ENCODE assay signal across 15 mouse cellular contexts in genomic region chr16:21865983-21866575, GRCm38 (mm10).
DNase-seq lines count a peak whose midpoint lies in the region; ATAC-seq and TF ChIP-seq lines count a peak whose summit lies in the region.
"Had no signal": no experiment of that assay in that cellular context is flagged by ENCODE, and none has a peak within 500 bp of the region (broad histone marks: within the 10 kb centered on the region; RNA-seq: fewer than 3 reads in every experiment).

No protein-coding gene starts in this region.

- TF ChIP-seq CTCF in intestine, postnatal 0 days (IDR thresholded peaks at IDR 0.05; ENCODE audit: low read depth), result no peak

- peak overlapping the region; percentile 12; the same call in 1 of the 2 replicates for H3K27ac ChIP-seq in forebrain, embryonic 15.5 days (replicated peaks)
- peak overlapping the region; percentile 77 for H3K27ac ChIP-seq in intestine, postnatal 0 days (ENCODE audit: low read depth, low read length)
- H3K27ac ChIP-seq in midbrain, embryonic 14.5 days (replicated peaks; ENCODE audit: low read depth, low read length), result peak overlapping the region; percentile 70
- H3K27ac ChIP-seq in heart, embryonic 12.5 days (ENCODE audit: poor library complexity, severe bottlenecking), result no peak overlapping the region
- H3K27ac ChIP-seq: embryonic facial prominence, embryonic 13.5 days; gastrocnemius, adult 2 months; heart, embryonic 13.5 days; liver, embryonic 12.5 days had no signal

- peaks cover 9% of the 10 kb centered on the region for H3K4me1 ChIP-seq in forebrain, embryonic 15.5 days
- H3K4me1 ChIP-seq in intestine, postnatal 0 days (replicated peaks; ENCODE audit: control insufficient read depth, insufficient read depth, low read length), result peaks cover 2% of the 10 kb centered on the region
- H3K4me1 ChIP-seq in midbrain, embryonic 14.5 days (ENCODE audit: control insufficient read depth, insufficient read depth, low read length), result peaks cover 39% of the 10 kb centered on the region
- H3K4me1 ChIP-seq in heart, embryonic 12.5 days (replicated peaks), result peaks cover 4% of the 10 kb centered on the region
- H3K4me1 ChIP-seq: liver, embryonic 12.5 days had no signal

- WGBS in forebrain, embryonic 15.5 days, result 76% methylated on average over 11 of the region's 11 CpGs
- WGBS in intestine, postnatal 0 days, result 39% methylated on average over 11 of the region's 11 CpGs
- 39% methylated on average over 11 of the region's 11 CpGs for WGBS in midbrain, embryonic 14.5 days
- WGBS in heart, embryonic 12.5 days, result 57% methylated on average over 11 of the region's 11 CpGs

- no peak overlapping the region for H3K4me3 ChIP-seq in forebrain, embryonic 15.5 days
- H3K4me3 ChIP-seq in intestine, postnatal 0 days (ENCODE audit: low read depth, low read length), result no peak overlapping the region
- no peak overlapping the region for H3K4me3 ChIP-seq in midbrain, embryonic 14.5 days (replicated peaks; ENCODE audit: low read depth, low read length)
- H3K4me3 ChIP-seq in heart, embryonic 12.5 days, result no peak overlapping the region
- H3K4me3 ChIP-seq: embryonic facial prominence, embryonic 13.5 days; gastrocnemius, adult 2 months; heart, embryonic 13.5 days; liver, embryonic 12.5 days had no signal

- H3K36me3 ChIP-seq in forebrain, embryonic 15.5 days, result no peaks in the 10 kb centered on the region
- no peaks in the 10 kb centered on the region for H3K36me3 ChIP-seq in intestine, postnatal 0 days (ENCODE audit: control insufficient read depth, insufficient read depth)
- no peaks in the 10 kb centered on the region for H3K36me3 ChIP-seq in midbrain, embryonic 14.5 days (ENCODE audit: control insufficient read depth, insufficient read depth, low read length)
- H3K36me3 ChIP-seq in heart, embryonic 12.5 days, result no peaks in the 10 kb centered on the region
- H3K36me3 ChIP-seq: embryonic facial prominence, embryonic 13.5 days; G1E; heart, embryonic 13.5 days; liver, embryonic 12.5 days had no signal

- 0 out of 2 replicates have a peak, but pooled peaks have one; percentile 6 for ATAC-seq in frontal cortex, adult (ENCODE audit: low TSS enrichment)
- no peak for ATAC-seq in forebrain, embryonic 15.5 days (replicated peaks)
- no peak for ATAC-seq in intestine, postnatal 0 days
- no peak for ATAC-seq in midbrain, embryonic 14.5 days (ENCODE audit: low FRiP score, low TSS enrichment)
- ATAC-seq in heart, embryonic 12.5 days (ENCODE audit: insufficient number of reproducible peaks, low FRiP score), result no peak
- ATAC-seq: liver, embryonic 12.5 days had no signal

- no peak overlapping the region for H3K4me2 ChIP-seq in forebrain, embryonic 15.5 days (replicated peaks)
- H3K4me2 ChIP-seq in intestine, postnatal 0 days (replicated peaks; ENCODE audit: low read depth), result no peak overlapping the region
- peak overlapping the region; percentile 28 for H3K4me2 ChIP-seq in midbrain, embryonic 14.5 days (ENCODE audit: low read length)
- no peak overlapping the region for H3K4me2 ChIP-seq in heart, embryonic 12.5 days
- H3K4me2 ChIP-seq: embryonic facial prominence, embryonic 13.5 days; heart, embryonic 13.5 days; liver, embryonic 12.5 days had no signal

- H3K27me3 ChIP-seq in forebrain, embryonic 15.5 days, result no peaks in the 10 kb centered on the region
- no peaks in the 10 kb centered on the region for H3K27me3 ChIP-seq in intestine, postnatal 0 days (replicated peaks; ENCODE audit: control insufficient read depth, insufficient read depth, low read length)
- no peaks in the 10 kb centered on the region for H3K27me3 ChIP-seq in midbrain, embryonic 14.5 days (ENCODE audit: control insufficient read depth, insufficient read depth, low read length)
- H3K27me3 ChIP-seq in heart, embryonic 12.5 days (replicated peaks), result no peaks in the 10 kb centered on the region
- H3K27me3 ChIP-seq: embryonic facial prominence, embryonic 13.5 days; heart, embryonic 13.5 days; liver, embryonic 12.5 days had no signal

- no peak for DNase-seq in frontal cortex, postnatal 14 days (ENCODE audit: low spot score in 2 of 2)
- DNase-seq in midbrain, embryonic 14.5 days, result peak; percentile 43
- DNase-seq in cerebellum, postnatal 14 days, result no peak
- no peak for DNase-seq in urinary bladder, postnatal 14 days (ENCODE audit: low spot score)
- DNase-seq: gastrocnemius, adult 2 months; lung, postnatal 36 days; thymus, postnatal 4 days had no signal

- H3K9me3 ChIP-seq in forebrain, embryonic 15.5 days, result no peaks in the 10 kb centered on the region
- H3K9me3 ChIP-seq in intestine, postnatal 0 days (ENCODE audit: control insufficient read depth), result no peaks in the 10 kb centered on the region
- H3K9me3 ChIP-seq in midbrain, embryonic 14.5 days (ENCODE audit: control insufficient read depth, low read length), result 0 out of 2 replicates have a peak, but pooled peaks cover 2% of the 10 kb centered on the region
- H3K9me3 ChIP-seq in heart, embryonic 12.5 days (replicated peaks), result no peaks in the 10 kb centered on the region
- H3K9me3 ChIP-seq: embryonic facial prominence, embryonic 13.5 days; G1E; heart, embryonic 13.5 days; liver, embryonic 12.5 days had no signal

- no peak overlapping the region for H3K9ac ChIP-seq in forebrain, embryonic 15.5 days (replicated peaks)
- no peak overlapping the region for H3K9ac ChIP-seq in intestine, postnatal 0 days (ENCODE audit: low read depth, low read length)
- peak overlapping the region; percentile 10; the same call in 1 of the 2 replicates for H3K9ac ChIP-seq in midbrain, embryonic 14.5 days (replicated peaks; ENCODE audit: low read length)
- H3K9ac ChIP-seq in heart, embryonic 12.5 days, result no peak overlapping the region
- H3K9ac ChIP-seq: embryonic facial prominence, embryonic 13.5 days; heart, embryonic 13.5 days; liver, embryonic 12.5 days had no signal
